Mouse (Mus musculus) liver, embryonic 16.5 days (tissue): ENCODE measurements around the gene Ttyh1. TPM values are rescaled to one million over a fixed set of nuclear protein-coding genes. Genes with fewer than 3 reads are reported as not detected.
A peak's percentile ranks its signal among the peaks of the same experiment; 100 is the strongest.

Source experiments
- ATAC-seq: fragments of 200-750 bp; cut with Nextera tagmentation; 2 replicates; pipeline ENCODE4 v1.8.0; 2017; ENCODE audit warnings: low read depth, mild to moderate bottlenecking, moderate number of reproducible peaks, moderate library complexity
- H3K27ac ChIP-seq: fragments of 300-500 bp; sonication (generic); 2 replicates; pipeline ENCODE4 v1.5.1; 2014; ENCODE audit warnings: mild to moderate bottlenecking, low read length
- H3K27me3 ChIP-seq: fragments of 300-500 bp; sonication (generic); 2 replicates; pipeline ENCODE4 v1.6.1; 2014; ENCODE audit warnings: low read depth, low read length, mixed read lengths; ENCODE audit not compliant: control insufficient read depth, insufficient read depth
- H3K36me3 ChIP-seq: fragments of 300-500 bp; sonication (generic); 2 replicates; pipeline ENCODE4 v1.6.1; 2014; ENCODE audit warnings: mild to moderate bottlenecking; ENCODE audit not compliant: control insufficient read depth, insufficient read depth
- H3K4me1 ChIP-seq: fragments of 300-500 bp; sonication (generic); 2 replicates; pipeline ENCODE4 v1.6.1; 2014; ENCODE audit warnings: low read depth, low read length, mixed read lengths; ENCODE audit not compliant: control insufficient read depth
- H3K4me2 ChIP-seq: fragments of 300-500 bp; sonication (generic); 2 replicates; pipeline ENCODE4 v1.6.1; 2014; ENCODE audit warnings: low read depth, low read length, mixed read lengths
- H3K4me3 ChIP-seq: fragments of 300-500 bp; sonication (generic); 2 replicates; pipeline ENCODE4 v1.5.1; 2014; ENCODE audit warnings: low read depth, mild to moderate bottlenecking, low read length
- H3K9ac ChIP-seq: fragments of 300-500 bp; sonication (generic); 2 replicates; pipeline ENCODE4 v1.6.1; 2014; ENCODE audit warnings: low read depth, low read length
- H3K9me3 ChIP-seq: fragments of 300-500 bp; sonication (generic); replicated peaks from 2 replicates; pipeline ENCODE4 v1.6.1; 2016; ENCODE audit warnings: low read length; ENCODE audit not compliant: control insufficient read depth
- WGBS: fragments of 180-500 bp; shearing (Covaris S2); extraction: QIAGEN DNeasy Blood & Tissue Kit; methylation state at CpG from one replicate; pipeline ENCODE4 v1.1.7; 2014; ENCODE audit not compliant: insufficient replicate concordance; 5-methylcytosine and 5-hydroxymethylcytosine counted together
- polyA plus RNA-seq: library from polyadenylated mRNA; unstranded; fragments of >200 nt; fragmentation: Nextera tagmentation; extraction: Ambion mirVana; gene quantifications from 2 replicates; pipeline ENCODE4 v1.2.1, GENCODE M21; 2015

Ttyh1 gene
- polyA plus RNA-seq, 1 experiment from 2014 or later: 0.50 TPM

DNA sequence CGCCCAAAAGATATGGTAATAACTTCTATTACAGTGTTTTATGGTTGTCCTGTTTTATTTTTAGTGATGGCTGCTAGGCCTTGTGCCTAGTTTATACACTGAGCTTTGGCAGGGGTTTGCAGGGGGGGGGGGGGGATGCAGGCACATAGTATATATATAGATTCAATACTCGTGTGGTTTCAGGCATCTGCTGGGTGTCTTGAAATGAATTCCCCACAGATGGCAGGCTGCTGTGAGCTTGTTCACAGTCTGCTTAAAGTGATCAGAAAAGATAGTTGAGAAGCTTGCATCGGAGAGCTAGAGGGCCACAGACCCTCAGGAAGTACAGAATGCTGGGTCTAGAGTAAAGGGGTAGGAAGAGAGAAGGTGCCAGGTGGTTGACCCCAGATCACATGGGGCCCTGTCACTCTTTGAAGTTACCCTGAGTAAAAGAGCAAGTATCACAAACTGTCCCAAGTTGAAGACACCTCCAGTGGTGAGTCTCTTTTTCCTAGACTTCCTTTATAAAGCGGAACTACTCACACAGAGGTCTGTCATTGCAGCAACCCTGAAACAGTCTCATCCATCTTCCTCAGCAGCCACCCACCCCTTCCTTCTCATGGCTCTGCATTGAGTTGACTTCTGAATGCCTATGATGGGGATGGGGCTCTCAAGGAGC, 31.8 kb upstream of the Ttyh1 start:
- Histone ChIP-seq H3K36me3 (no peaks in the 10 kb centered on the region), H3K4me3 (no peak overlapping the region), H3K9me3 (no peaks in the 10 kb centered on the region), H3K27ac (no peak overlapping the region), H3K9ac (no peak overlapping the region), H3K4me1 (peaks cover 5% of the 10 kb centered on the region), H3K4me2 (no peak overlapping the region), H3K27me3 (no peaks in the 10 kb centered on the region)
- WGBS: 48% methylated on average over 4 of the region's 4 CpGs
- ATAC-seq: no peak

DNA sequence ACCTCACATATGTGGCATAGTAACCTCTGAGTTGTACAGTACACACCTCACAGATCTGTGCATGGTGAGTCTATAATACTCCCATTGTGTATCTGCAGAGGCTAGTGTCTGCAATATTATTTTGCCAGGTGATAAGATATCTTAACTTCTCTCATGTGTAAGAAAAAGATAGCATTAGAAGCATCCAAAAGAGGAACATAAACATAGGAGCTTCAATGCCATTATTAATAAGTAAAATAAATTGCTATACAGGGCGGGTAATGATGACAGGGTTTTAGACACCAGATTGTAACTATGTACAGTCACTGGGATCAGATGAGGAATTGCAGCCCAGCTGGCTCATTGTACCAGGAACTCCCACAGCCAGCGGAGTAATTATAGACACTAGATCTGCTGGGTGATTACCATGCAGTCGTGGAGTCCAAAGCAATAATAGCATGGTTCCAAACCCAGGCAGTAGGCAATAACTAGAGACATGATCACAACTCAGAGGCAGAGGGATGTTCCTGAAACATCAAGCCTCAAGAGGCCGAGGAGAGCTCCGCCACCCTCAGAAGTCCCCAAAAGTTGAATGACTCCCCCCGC, 31.2 kb upstream of the Ttyh1 start:
- peak overlapping the region; percentile 14; the same call in 1 of the 2 replicates for H3K27ac ChIP-seq
- H3K4me2 ChIP-seq: no peak overlapping the region
- no peaks in the 10 kb centered on the region for H3K9me3 ChIP-seq
- H3K27me3 ChIP-seq: no peaks in the 10 kb centered on the region
- peaks cover 5% of the 10 kb centered on the region for H3K4me1 ChIP-seq
- no peak overlapping the region for H3K4me3 ChIP-seq
- 0 out of 2 replicates have a peak, but pooled peaks have one; percentile 32 for ATAC-seq
- no peaks in the 10 kb centered on the region for H3K36me3 ChIP-seq
- no peak overlapping the region for H3K9ac ChIP-seq
- WGBS: 61% methylated on average over 6 of the region's 6 CpGs

DNA sequence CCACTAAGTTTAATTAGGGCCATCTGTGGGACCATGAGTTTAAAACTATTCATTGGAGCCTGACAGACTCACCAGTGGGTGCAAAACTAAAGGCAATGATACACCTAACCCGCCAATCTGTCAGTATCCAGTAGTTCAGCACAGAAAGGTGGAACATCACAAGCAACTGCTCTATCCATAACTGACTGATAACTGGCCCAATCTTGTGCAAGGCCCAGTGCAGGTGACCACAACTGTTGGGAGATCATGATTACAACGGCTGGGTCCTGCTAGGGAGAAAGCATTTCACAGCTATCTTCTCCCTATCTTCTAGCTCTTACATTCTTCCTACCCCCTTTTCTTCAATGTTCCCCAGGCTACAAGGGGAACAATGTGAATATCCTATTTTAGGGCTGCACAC, 30.5 kb upstream of the Ttyh1 start:
- Histone ChIP-seq H3K9me3 (no peaks in the 10 kb centered on the region), H3K4me1 (peaks cover 2% of the 10 kb centered on the region), H3K4me2 (no peak overlapping the region), H3K4me3 (no peak overlapping the region), H3K36me3 (no peaks in the 10 kb centered on the region), H3K27me3 (no peaks in the 10 kb centered on the region), H3K9ac (no peak overlapping the region), H3K27ac (no peak overlapping the region)
- peak; percentile 51; the same call in 1 of the 2 replicates for ATAC-seq
- WGBS: 18% methylated on average over 2 of the region's 2 CpGs

GRCm38 (mm10) chr7:4091170-4091569, 28.0 kb upstream of the Ttyh1 start:
- no peak for ATAC-seq
- 30% methylated on average over 8 of the region's 8 CpGs for WGBS
- no peak overlapping the region for H3K4me2 ChIP-seq

GRCm38 (mm10) chr7:4098301-4098700, 20.9 kb upstream of the Ttyh1 start:
- no peaks in the 10 kb centered on the region for H3K27me3 ChIP-seq
- ATAC-seq: no peak
- no peak overlapping the region for H3K4me3 ChIP-seq
- no peaks in the 10 kb centered on the region for H3K4me1 ChIP-seq
- no peaks in the 10 kb centered on the region for H3K36me3 ChIP-seq
- no peak overlapping the region for H3K4me2 ChIP-seq
- H3K9me3 ChIP-seq: no peaks in the 10 kb centered on the region
- WGBS: 70% methylated on average over 2 of the region's 2 CpGs
- H3K27ac ChIP-seq: no peak overlapping the region
- no peak overlapping the region for H3K9ac ChIP-seq

More at GRCm38 (mm10) chr7:4091170-4091569, 28.0 kb upstream of the Ttyh1 start:
- no peak overlapping the region for H3K9ac ChIP-seq
- H3K27ac ChIP-seq: no peak overlapping the region
- peaks cover 2% of the 10 kb centered on the region for H3K4me1 ChIP-seq
- H3K4me3 ChIP-seq: no peak overlapping the region
- no peaks in the 10 kb centered on the region for H3K27me3 ChIP-seq
- H3K36me3 ChIP-seq: no peaks in the 10 kb centered on the region
- H3K9me3 ChIP-seq: no peaks in the 10 kb centered on the region

DNA sequence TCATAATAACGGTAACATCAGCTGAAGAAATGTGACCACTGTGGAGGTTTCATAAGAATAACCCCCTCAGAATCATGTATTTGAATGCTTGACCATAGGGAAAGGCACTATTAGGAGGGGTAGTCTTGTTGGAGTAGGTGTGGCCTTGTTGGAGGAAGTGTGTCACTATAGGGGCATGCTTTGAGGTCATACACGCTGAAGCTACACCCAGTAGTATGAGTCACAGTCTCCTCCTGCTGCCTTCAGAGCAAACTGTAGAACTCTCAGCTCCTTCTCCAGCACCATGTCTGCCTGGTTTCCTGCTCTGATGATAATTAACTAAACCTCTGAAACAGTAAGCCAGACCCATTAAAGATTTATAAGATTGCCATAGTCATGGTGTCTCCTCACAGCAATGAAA, 20.4 kb upstream of the Ttyh1 start:
- Histone ChIP-seq H3K36me3 (no peaks in the 10 kb centered on the region), H3K27me3 (no peaks in the 10 kb centered on the region), H3K27ac (no peak overlapping the region), H3K4me2 (no peak overlapping the region), H3K4me1 (no peaks in the 10 kb centered on the region), H3K4me3 (no peak overlapping the region), H3K9me3 (no peaks in the 10 kb centered on the region), H3K9ac (no peak overlapping the region)
- 39% methylated on average over 2 of the region's 2 CpGs for WGBS
- ATAC-seq: no peak

- H3K9ac ChIP-seq: no peak overlapping the region
- no peak for ATAC-seq
- no peaks in the 10 kb centered on the region for H3K27me3 ChIP-seq
These were observed 18.1 kb upstream of the Ttyh1 start for GRCm38 (mm10) chr7:4101144-4101543.

GRCm38 (mm10) chr7:4103411-4103810, 15.8 kb upstream of the Ttyh1 start:
- H3K4me3 ChIP-seq: no peak overlapping the region
- ATAC-seq: no peak
- H3K27me3 ChIP-seq: no peaks in the 10 kb centered on the region
- no peak overlapping the region for H3K27ac ChIP-seq
- H3K9ac ChIP-seq: no peak overlapping the region
- H3K36me3 ChIP-seq: no peaks in the 10 kb centered on the region
- no peaks in the 10 kb centered on the region for H3K9me3 ChIP-seq
- H3K4me2 ChIP-seq: no peak overlapping the region
- WGBS: 9% methylated on average over 4 of the region's 4 CpGs
- no peaks in the 10 kb centered on the region for H3K4me1 ChIP-seq

More at GRCm38 (mm10) chr7:4101144-4101543, 18.1 kb upstream of the Ttyh1 start:
- Histone ChIP-seq H3K4me2 (no peak overlapping the region), H3K9me3 (no peaks in the 10 kb centered on the region), H3K4me1 (no peaks in the 10 kb centered on the region), H3K4me3 (no peak overlapping the region), H3K27ac (no peak overlapping the region), H3K36me3 (no peaks in the 10 kb centered on the region)
- WGBS: 70% methylated on average over 5 of the region's 5 CpGs

DNA sequence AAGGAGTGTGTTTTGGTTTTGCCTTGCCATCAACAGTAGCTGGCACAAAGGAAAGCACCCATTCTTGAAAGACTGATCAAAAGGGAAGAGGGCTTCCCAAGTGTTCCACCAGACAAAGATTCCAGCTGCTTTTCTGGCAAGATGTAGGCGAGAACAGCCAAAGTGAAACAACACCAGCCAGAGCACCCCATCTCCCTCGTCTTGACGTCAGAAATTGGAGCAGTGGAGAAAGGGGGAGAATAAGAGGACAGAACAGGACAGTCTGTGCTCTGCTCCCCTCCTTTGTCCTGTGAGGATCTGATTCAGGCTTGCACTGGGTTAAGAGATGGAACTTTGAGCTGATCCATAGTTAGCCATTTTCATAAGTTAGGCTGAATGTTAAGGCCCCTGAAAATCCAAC, 7.4 kb upstream of the Ttyh1 start:
- Histone ChIP-seq H3K4me2 (no peak overlapping the region), H3K27me3 (no peaks in the 10 kb centered on the region), H3K36me3 (no peaks in the 10 kb centered on the region), H3K27ac (no peak overlapping the region), H3K4me3 (no peak overlapping the region), H3K9ac (no peak overlapping the region), H3K9me3 (no peaks in the 10 kb centered on the region), H3K4me1 (no peaks in the 10 kb centered on the region)
- no peak for ATAC-seq
- 42% methylated on average over 3 of the region's 3 CpGs for WGBS
